Mouse (Mus musculus) telencephalon, adult 2 months (tissue): ENCODE measurements around the gene Adh4.
"Not testable (repeated sequence)": the region's sequence is repeated elsewhere in the genome, so short reads cannot be mapped to it uniquely, and the experiment has no call there.

Experiments
- DNase-seq: peaks from one replicate; pipeline ENCODE4 v3.0.0-alpha.2; 2011; ENCODE audit warnings: low read depth, low spot score

Adh4 gene

GRCm38 (mm10) chr3:138443465-138443771 is 28.2 kb downstream of the Adh4 start:
- no peak for DNase-seq

DNA sequence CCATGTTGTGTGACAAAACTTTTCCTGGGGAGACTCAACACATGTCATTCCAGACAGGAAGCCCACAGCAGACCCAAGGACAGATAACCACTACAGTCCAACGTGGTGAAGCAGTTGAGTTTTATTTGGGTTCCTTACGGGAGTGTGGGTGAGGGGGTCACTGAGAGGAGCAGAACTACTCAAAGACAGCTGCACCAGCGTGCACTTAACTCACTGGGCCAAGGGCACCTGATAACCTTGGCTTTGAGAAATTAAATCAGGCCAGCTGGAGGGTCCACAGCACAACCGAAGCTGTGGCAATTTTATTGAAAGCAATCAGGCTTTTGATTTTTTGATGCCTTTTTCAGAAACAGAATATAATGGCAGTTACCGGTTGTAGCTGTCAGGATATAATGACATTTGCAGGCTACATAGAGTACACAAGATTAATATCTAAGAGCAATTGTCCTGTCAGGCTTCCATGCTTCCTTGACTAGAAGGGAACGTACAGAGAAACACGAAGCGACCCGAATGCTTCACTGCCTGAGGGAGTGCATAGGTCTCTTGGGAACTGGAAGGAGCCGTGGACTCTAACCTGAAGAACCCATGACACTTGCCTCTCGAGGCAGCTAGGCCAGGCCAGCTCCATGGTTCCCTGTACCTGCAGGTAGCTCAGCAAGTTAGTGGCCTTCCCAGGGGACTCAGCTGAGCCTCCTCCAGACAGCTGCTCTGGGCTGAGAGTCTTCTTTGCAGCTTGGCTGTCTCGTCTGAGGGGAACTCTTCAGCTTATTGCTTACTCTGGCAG is 33.0 kb downstream of the Adh4 start:
- DNase-seq = no peak

DNA sequence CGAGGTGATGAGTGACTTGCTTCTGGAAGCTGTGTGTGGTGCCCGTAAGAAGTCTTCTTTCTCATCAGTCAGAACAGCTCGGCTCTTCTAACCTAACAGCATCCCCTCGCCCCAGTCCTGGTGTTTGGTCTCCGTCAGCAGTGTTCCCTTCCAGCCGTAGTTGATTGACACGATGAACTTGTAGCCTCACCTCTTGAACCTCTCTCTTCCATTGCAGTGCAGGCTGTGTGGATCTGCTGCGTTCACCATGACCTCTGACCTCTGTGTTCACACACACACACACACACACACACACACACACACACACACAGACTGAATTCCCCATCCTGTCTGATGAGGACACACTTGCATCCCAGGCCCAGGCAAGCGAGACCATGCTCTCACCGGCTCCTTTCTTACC is 36.9 kb downstream of the Adh4 start:
- DNase-seq = no peak

GRCm38 (mm10) chr3:138454234-138454633 is 39.0 kb downstream of the Adh4 start:
- DNase-seq = no peak

DNA sequence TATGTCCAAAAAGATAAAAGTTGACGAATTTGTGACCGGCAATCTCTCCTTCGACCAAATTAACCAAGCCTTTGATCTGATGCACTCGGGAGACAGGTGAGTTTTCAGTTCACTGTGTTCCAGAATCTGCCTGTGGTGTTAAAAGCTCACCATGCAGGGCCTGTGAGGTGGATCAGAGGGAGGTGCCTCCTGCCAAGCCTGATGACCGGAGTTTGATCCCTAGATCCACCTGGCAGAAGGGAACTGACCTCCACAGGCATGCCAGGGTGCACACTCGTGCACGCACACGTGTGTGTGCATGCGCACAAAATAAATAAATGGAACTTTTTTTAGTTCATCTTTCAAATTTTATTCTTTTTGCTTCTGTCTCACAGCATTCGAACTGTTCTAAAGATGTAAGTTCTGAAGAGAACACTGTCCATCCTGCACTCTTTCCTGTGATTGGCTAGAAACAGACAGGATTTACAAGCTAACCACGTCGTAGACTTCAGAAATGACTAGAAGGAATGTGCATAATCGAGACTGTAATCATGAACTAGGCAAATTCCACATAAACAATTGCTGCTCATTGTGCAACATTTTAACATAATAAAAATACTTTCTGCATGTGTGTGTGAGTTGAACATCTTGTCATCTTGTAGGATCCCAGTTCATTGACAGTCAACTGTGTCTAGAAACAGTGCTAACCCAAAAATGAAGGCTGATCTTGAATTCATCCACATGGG is 39.6 kb downstream of the Adh4 start:
- no peak for DNase-seq

DNA sequence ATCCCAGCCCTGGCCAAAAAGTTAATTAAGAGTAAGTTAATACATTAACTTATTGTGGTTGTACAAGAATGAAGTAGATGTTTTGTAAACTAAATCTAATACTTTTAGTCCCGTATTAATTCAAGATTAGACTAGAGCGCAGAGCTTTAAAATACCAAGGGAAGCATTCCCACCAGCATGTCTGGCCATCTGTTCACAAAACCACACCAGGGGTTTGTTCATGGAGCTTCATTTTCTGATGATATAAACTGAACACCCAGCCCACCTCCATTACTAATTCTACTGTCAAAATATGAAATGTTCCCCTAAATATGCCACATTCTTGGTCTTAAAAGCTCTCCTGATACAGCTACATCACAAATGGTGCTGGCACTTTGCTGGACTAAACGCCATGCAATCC is 43.2 kb downstream of the Adh4 start:
- peak; percentile 12 for DNase-seq

GRCm38 (mm10) chr3:138460260-138460659 is 45.0 kb downstream of the Adh4 start:
- DNase-seq = peak; percentile 27

DNA sequence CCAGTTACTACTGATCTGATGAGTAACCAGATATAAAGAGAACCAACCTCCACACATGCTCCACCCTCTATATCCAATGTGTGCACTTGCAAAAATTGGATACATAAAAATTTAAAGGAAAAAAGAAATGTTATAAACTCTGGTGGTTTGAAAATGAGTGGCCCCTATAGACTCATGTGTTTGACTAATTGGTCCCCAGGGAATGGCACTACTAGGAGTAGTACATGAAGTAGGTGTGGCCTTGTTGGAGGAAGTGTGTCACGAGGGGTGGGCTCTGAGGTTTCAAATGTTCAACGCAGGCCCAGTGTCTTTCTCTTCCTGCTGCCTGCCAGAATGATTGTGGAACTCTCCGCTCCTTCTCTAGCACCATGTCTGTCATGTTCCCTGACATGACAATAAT is 46.6 kb downstream of the Adh4 start:
- no peak for DNase-seq

GRCm38 (mm10) chr3:138463137-138463536 is 47.9 kb downstream of the Adh4 start:
- peak; percentile 23 for DNase-seq

DNA sequence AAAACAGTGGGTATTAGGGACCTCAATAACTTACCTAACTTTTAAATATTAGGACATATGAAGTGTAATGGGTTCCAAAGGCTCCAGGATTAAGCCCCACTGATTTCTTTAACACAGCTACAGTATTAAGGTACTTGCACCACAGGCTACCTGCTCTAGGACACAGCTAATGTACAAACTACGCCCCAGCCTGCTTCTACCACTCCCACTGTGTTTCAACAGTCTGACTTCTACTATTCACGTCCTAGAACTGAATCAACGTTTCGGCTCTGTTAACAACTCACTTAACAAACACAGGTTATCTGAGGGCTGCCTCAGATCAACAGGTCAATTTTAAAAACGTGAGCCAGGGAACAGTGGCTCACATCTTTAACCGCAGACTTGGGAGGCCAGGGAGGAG is 48.5 kb downstream of the Adh4 start:
- DNase-seq = no peak

DNA sequence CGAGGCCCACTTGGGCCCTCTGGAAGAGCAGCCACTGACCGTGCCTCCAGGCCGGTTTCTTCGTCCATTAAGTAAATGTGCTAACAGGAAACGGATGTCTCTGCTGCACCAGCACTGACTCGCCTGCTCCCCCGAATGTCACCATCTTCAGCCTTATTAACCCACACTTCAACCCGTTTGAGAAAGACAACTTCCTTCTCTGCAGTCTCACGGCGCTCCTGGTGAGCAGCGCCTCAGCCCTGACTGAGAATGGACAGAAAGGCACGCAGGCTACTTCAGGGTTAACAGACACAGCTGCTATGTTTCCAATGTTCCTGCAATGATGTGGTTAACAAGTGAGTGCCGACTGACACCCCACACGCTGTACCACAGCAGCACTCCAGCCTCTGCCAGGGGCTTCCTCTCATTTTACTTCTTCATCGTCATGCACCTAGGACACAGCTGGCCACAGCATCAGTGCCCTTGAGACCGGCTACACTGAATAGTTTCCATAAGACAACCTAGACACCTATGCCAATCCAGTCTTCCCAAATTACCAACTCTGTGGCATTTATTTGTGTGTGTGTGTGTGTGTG is 49.4 kb downstream of the Adh4 start:
- DNase-seq = no peak

DNA sequence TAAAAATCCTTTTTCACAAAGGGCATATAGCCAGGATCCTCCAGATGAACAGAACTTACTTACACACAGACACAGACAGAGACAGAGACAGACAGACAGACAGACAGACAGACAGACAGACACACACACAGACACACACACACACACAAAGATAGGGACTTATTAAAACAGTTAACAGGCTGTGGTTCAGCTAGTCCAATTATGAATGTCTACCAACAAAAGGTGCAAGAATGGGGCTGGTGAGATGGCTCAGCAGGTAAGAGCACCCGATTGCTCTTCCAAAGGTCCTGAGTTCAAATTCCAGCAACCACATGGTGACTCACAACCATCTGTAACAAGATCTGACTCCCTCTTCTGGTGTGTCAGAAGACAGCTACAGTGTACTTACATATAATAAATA is 51.4 kb downstream of the Adh4 start:
- DNase-seq = not testable (repeated sequence)

- no peak for DNase-seq
These were observed 55.8 kb downstream of the Adh4 start for GRCm38 (mm10) chr3:138471066-138471465.

DNA sequence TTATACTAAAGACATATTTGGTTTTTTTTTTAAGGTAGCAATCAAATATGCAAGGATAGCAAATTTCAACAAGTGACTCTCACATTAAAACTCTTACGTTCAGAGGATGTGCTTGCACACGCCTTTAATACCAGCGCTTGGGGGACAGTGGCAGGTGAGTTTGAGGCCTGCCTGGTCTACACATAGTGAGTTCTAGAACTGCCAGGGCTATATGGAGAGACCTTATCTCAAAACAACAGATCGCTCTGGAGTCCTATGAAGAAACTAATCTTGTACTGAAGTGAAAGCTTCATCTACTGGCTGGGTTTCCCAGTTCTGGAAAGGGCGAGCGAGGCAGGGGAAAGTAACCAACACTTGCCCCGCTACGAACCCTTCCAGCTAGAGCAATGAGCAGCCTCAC is 64.2 kb downstream of the Adh4 start:
- DNase-seq = no peak
